ENCODE assay signal across 9 mouse cellular contexts in genomic region chr1:43730491-43730924, GRCm38 (mm10). TPM values are rescaled to one million over a fixed set of nuclear protein-coding genes. Genes with fewer than 3 reads are reported as not detected.
DNase-seq lines count a peak whose midpoint lies in the region; ATAC-seq and TF ChIP-seq lines count a peak whose summit lies in the region.
"Had no signal": no experiment of that assay in that cellular context is flagged by ENCODE, and none has a peak within 500 bp of the region (broad histone marks: within the 10 kb centered on the region; RNA-seq: fewer than 3 reads in every experiment).

TSS of gene 1500015O10Rik (plus strand) at chr1:43730602.

- H3K36me3 ChIP-seq in midbrain, embryonic 13.5 days: no peaks in the 10 kb centered on the region
- H3K36me3 ChIP-seq in midbrain, embryonic 11.5 days (ENCODE audit: control insufficient read depth, insufficient read depth, low read length): no peaks in the 10 kb centered on the region
- no peaks in the 10 kb centered on the region for H3K36me3 ChIP-seq in embryonic facial prominence, embryonic 15.5 days
- no peaks in the 10 kb centered on the region for H3K36me3 ChIP-seq in heart, postnatal 0 days (replicated peaks; ENCODE audit: control insufficient read depth, insufficient read depth, low read length)

- no peak for TF ChIP-seq CTCF in heart, postnatal 0 days (IDR thresholded peaks at IDR 0.05; ENCODE audit: low read depth)
- no peak for TF ChIP-seq CTCF in layer of hippocampus, adult 2 months (conservative IDR thresholded peaks at IDR 0.05)

- DNase-seq in midbrain, embryonic 11.5 days (ENCODE audit: low spot score, missing footprints): no peak
- peak; percentile 42 for DNase-seq in heart, postnatal 0 days (ENCODE audit: low spot score)
- peak; percentile 62 to 74 for DNase-seq in layer of hippocampus, adult 2 months (ENCODE audit: low spot score in 2 of 2)
- peak; percentile 59 for DNase-seq in lung, postnatal 14 days
- DNase-seq in urinary bladder, adult 18-20 months (ENCODE audit: low spot score in 2 of 2): peak; percentile 5 to 9
- no peak for DNase-seq in embryo, embryonic 11 days

- H3K9ac ChIP-seq in midbrain, embryonic 13.5 days (replicated peaks): no peak within 1 kb of the TSS
- no peak within 1 kb of the TSS for H3K9ac ChIP-seq in midbrain, embryonic 11.5 days (ENCODE audit: low read length)
- H3K9ac ChIP-seq in embryonic facial prominence, embryonic 15.5 days: no peak within 1 kb of the TSS
- H3K9ac ChIP-seq in heart, postnatal 0 days (replicated peaks; ENCODE audit: low read depth, low read length): no peak within 1 kb of the TSS

- no peak within 1 kb of the TSS for H3K4me3 ChIP-seq in midbrain, embryonic 13.5 days (replicated peaks)
- no peak within 1 kb of the TSS for H3K4me3 ChIP-seq in midbrain, embryonic 11.5 days (ENCODE audit: low read depth, low read length)
- H3K4me3 ChIP-seq in embryonic facial prominence, embryonic 15.5 days (replicated peaks): no peak within 1 kb of the TSS
- H3K4me3 ChIP-seq in heart, postnatal 0 days (ENCODE audit: low read depth, low read length): no peak within 1 kb of the TSS
- no peak within 1 kb of the TSS for H3K4me3 ChIP-seq in layer of hippocampus, adult 2 months

- H3K27me3 ChIP-seq in midbrain, embryonic 13.5 days: no peaks in the 10 kb centered on the region
- H3K27me3 ChIP-seq in midbrain, embryonic 11.5 days (ENCODE audit: control insufficient read depth, insufficient read depth, low read length): no peaks in the 10 kb centered on the region
- no peaks in the 10 kb centered on the region for H3K27me3 ChIP-seq in embryonic facial prominence, embryonic 15.5 days
- H3K27me3 ChIP-seq in heart, postnatal 0 days (ENCODE audit: control insufficient read depth, insufficient read depth, low read length): no peaks in the 10 kb centered on the region

- H3K27ac ChIP-seq in midbrain, embryonic 13.5 days: no peak within 1 kb of the TSS; the same call in 1 of the 2 replicates
- H3K27ac ChIP-seq in midbrain, embryonic 11.5 days (ENCODE audit: low read depth, low read length): no peak within 1 kb of the TSS
- peak within 1 kb of the TSS; percentile 45 for H3K27ac ChIP-seq in embryonic facial prominence, embryonic 15.5 days (replicated peaks)
- H3K27ac ChIP-seq in heart, postnatal 0 days (ENCODE audit: low read depth): no peak within 1 kb of the TSS
- no peak within 1 kb of the TSS for H3K27ac ChIP-seq in layer of hippocampus, adult 2 months

- no peaks in the 10 kb centered on the region for H3K4me1 ChIP-seq in midbrain, embryonic 13.5 days (replicated peaks)
- H3K4me1 ChIP-seq in midbrain, embryonic 11.5 days (ENCODE audit: control insufficient read depth, insufficient read depth, low read length): no peaks in the 10 kb centered on the region
- H3K4me1 ChIP-seq in embryonic facial prominence, embryonic 15.5 days: peaks cover 9% of the 10 kb centered on the region
- peaks cover 7% of the 10 kb centered on the region; the same call in 1 of the 2 replicates for H3K4me1 ChIP-seq in heart, postnatal 0 days (ENCODE audit: control insufficient read depth, insufficient read depth)

- TF ChIP-seq EP300 in heart, postnatal 0 days (IDR thresholded peaks at IDR 0.05; ENCODE audit: low read depth): no peak

- 60% methylated on average over 16 of the region's 16 CpGs for WGBS in midbrain, embryonic 13.5 days
- WGBS in midbrain, embryonic 11.5 days: 75% methylated on average over 16 of the region's 16 CpGs
- WGBS in embryonic facial prominence, embryonic 15.5 days: 53% methylated on average over 16 of the region's 16 CpGs
- WGBS in heart, postnatal 0 days: 27% methylated on average over 16 of the region's 16 CpGs

- no peaks in the 10 kb centered on the region for H3K9me3 ChIP-seq in midbrain, embryonic 13.5 days
- no peaks in the 10 kb centered on the region for H3K9me3 ChIP-seq in midbrain, embryonic 11.5 days (ENCODE audit: control insufficient read depth, low read length)
- no peaks in the 10 kb centered on the region for H3K9me3 ChIP-seq in embryonic facial prominence, embryonic 15.5 days (replicated peaks)
- no peaks in the 10 kb centered on the region for H3K9me3 ChIP-seq in heart, postnatal 0 days (replicated peaks; ENCODE audit: control insufficient read depth, low read length)

- H3K4me2 ChIP-seq in midbrain, embryonic 13.5 days (replicated peaks): no peak within 1 kb of the TSS
- H3K4me2 ChIP-seq in midbrain, embryonic 11.5 days: no peak within 1 kb of the TSS
- peak within 1 kb of the TSS; percentile 6; the same call in 1 of the 2 replicates for H3K4me2 ChIP-seq in embryonic facial prominence, embryonic 15.5 days (replicated peaks)
- H3K4me2 ChIP-seq in heart, postnatal 0 days (ENCODE audit: low read depth, low read length): peak within 1 kb of the TSS; percentile 43; the same call in 1 of the 2 replicates

- ATAC-seq in midbrain, embryonic 13.5 days: peak; percentile 88
- no peak for ATAC-seq in midbrain, embryonic 11.5 days (ENCODE audit: low FRiP score)
- peak; percentile 73 for ATAC-seq in embryonic facial prominence, embryonic 15.5 days (ENCODE audit: insufficient number of reproducible peaks, low FRiP score, low TSS enrichment, low read depth)
- peak; percentile 63; the same call in 1 of the 2 replicates for ATAC-seq in heart, postnatal 0 days (ENCODE audit: insufficient read depth, low read depth)

RNA-seq across cellular contexts. Expression of gene 1500015O10Rik, which starts in this region (rescaled TPM):
- polyA plus RNA-seq in midbrain, embryonic 13.5 days (2015; fragmentation: Nextera tagmentation; extraction: Ambion mirVana): 4.6 and 10.6 TPM in 2 replicates
- 0.30 and 0.45 TPM in 2 replicates for polyA plus RNA-seq in midbrain, embryonic 11.5 days (2014; fragmentation: Nextera tagmentation; extraction: Ambion mirVana)
- 32.7 and 41.6 TPM in 2 replicates for polyA plus RNA-seq in embryonic facial prominence, embryonic 15.5 days (2015; fragmentation: Nextera tagmentation; extraction: Ambion mirVana)
- 6.4 and 15.2 TPM in 2 replicates for total RNA-seq in heart, postnatal 0 days (2014; rRNA removed; ENCODE audit: low replicate concordance)
- polyA plus RNA-seq in heart, postnatal 0 days (2015; fragmentation: Nextera tagmentation; extraction: Ambion mirVana): 14.3 and 15.3 TPM in 2 replicates
- 1 to 10 TPM; 1.8 to 3.5 TPM for total RNA-seq in layer of hippocampus, adult 2 months (2021)
- total RNA-seq: MEL had no signal

Comparison
In these comparisons a context has a peak if more than half of its experiments do, and no peak if none do; other contexts are left out.
1. H3K4me2 ChIP-seq: peak in embryonic facial prominence, embryonic 15.5 days (single experiment) and heart, postnatal 0 days (single experiment); none in midbrain, embryonic 13.5 days (single experiment) and midbrain, embryonic 11.5 days (single experiment).
2. DNase-seq: peak in heart, postnatal 0 days (single experiment), layer of hippocampus, adult 2 months (2 of 2), lung, postnatal 14 days (single experiment) and urinary bladder, adult 18-20 months (2 of 2); none in midbrain, embryonic 11.5 days (single experiment) and embryo, embryonic 11 days (single experiment).